18 mouse cellular contexts compared by ENCODE assay signal in genomic region chr3:51544442-51545128, GRCm38 (mm10). TPM values are rescaled to one million over a fixed set of nuclear protein-coding genes. Genes with fewer than 3 reads are reported as not detected.
A peak's percentile ranks its signal among the peaks of the same experiment; 100 is the strongest.
DNase-seq lines count a peak whose midpoint lies in the region; ATAC-seq and TF ChIP-seq lines count a peak whose summit lies in the region.
"Had no signal": no experiment of that assay in that cellular context is flagged by ENCODE, and none has a peak within 500 bp of the region (broad histone marks: within the 10 kb centered on the region; RNA-seq: fewer than 3 reads in every experiment).

No protein-coding gene starts in this region.

- peaks cover 2% of the 10 kb centered on the region for H3K36me3 ChIP-seq in forebrain, embryonic 11.5 days (ENCODE audit: control insufficient read depth, insufficient read depth, low read length)
- H3K36me3 ChIP-seq in forebrain, embryonic 10.5 days (replicated peaks), result peaks cover 83% of the 10 kb centered on the region
- peaks cover 33% of the 10 kb centered on the region for H3K36me3 ChIP-seq in hindbrain, embryonic 15.5 days
- peaks cover 33% of the 10 kb centered on the region for H3K36me3 ChIP-seq in midbrain, postnatal 0 days (ENCODE audit: insufficient read depth, low read length)
- no peaks in the 10 kb centered on the region; the same call in 1 of the 2 replicates for H3K36me3 ChIP-seq in kidney, adult 2 months (ENCODE audit: control insufficient read depth, insufficient read depth, low read length)

- DNase-seq in forebrain, embryonic 11.5 days (ENCODE audit: low spot score), result no peak
- no peak for DNase-seq in forebrain, embryonic 10.5 days (ENCODE audit: extremely low spot score, low spot score)
- peak; percentile 82 for DNase-seq in brain, embryonic 14.5 days (ENCODE audit: low read depth)
- DNase-seq in midbrain, postnatal 0 days (ENCODE audit: low spot score), result peak; percentile 37
- no peak for DNase-seq in kidney, adult 2 months
- no peak for DNase-seq in adrenal gland, adult 2 months
- no peak for DNase-seq in adrenal gland, adult 8-10 months
- DNase-seq: adrenal gland, postnatal 14 days; cerebellum, adult 2 months; kidney, adult 8-10 months; kidney, postnatal 4 days; lung, postnatal 10 days; right cerebral cortex, adult 18-20 months; thymus, adult 18-20 months had no signal

- WGBS in forebrain, embryonic 11.5 days, result 68% methylated on average over 19 of the region's 19 CpGs
- WGBS in forebrain, embryonic 10.5 days, result 90% methylated on average over 19 of the region's 19 CpGs
- 52% methylated on average over 19 of the region's 19 CpGs for WGBS in hindbrain, embryonic 15.5 days
- WGBS in midbrain, postnatal 0 days, result 68% methylated on average over 19 of the region's 19 CpGs
- WGBS in kidney, adult 2 months, result 91% methylated on average over 19 of the region's 19 CpGs

- no peaks in the 10 kb centered on the region for H3K9me3 ChIP-seq in forebrain, embryonic 11.5 days (ENCODE audit: control insufficient read depth, low read length)
- no peaks in the 10 kb centered on the region for H3K9me3 ChIP-seq in forebrain, embryonic 10.5 days
- H3K9me3 ChIP-seq in hindbrain, embryonic 15.5 days, result no peaks in the 10 kb centered on the region
- H3K9me3 ChIP-seq in midbrain, postnatal 0 days (ENCODE audit: low read length), result no peaks in the 10 kb centered on the region
- H3K9me3 ChIP-seq: embryonic facial prominence, embryonic 13.5 days; limb, embryonic 15.5 days had no signal

- H3K27me3 ChIP-seq in forebrain, embryonic 11.5 days (ENCODE audit: control insufficient read depth, insufficient read depth, low read length), result no peaks in the 10 kb centered on the region
- no peaks in the 10 kb centered on the region for H3K27me3 ChIP-seq in forebrain, embryonic 10.5 days (ENCODE audit: poor library complexity, severe bottlenecking)
- no peaks in the 10 kb centered on the region for H3K27me3 ChIP-seq in hindbrain, embryonic 15.5 days
- H3K27me3 ChIP-seq in midbrain, postnatal 0 days (ENCODE audit: insufficient read depth, low read length), result no peaks in the 10 kb centered on the region
- no peaks in the 10 kb centered on the region for H3K27me3 ChIP-seq in kidney, adult 2 months (replicated peaks; ENCODE audit: control insufficient read depth, insufficient read depth, low read length)
- H3K27me3 ChIP-seq: CH12.LX; embryonic facial prominence, embryonic 13.5 days; limb, embryonic 15.5 days had no signal

- ATAC-seq in forebrain, embryonic 11.5 days (replicated peaks; ENCODE audit: low FRiP score), result peak; percentile 77
- peak; percentile 63; the same call in 1 of the 2 replicates for ATAC-seq in hindbrain, embryonic 15.5 days (ENCODE audit: low FRiP score, low read depth)
- no peak for ATAC-seq in midbrain, postnatal 0 days (ENCODE audit: low FRiP score)

- H3K27ac ChIP-seq in forebrain, embryonic 11.5 days (ENCODE audit: low read depth, low read length), result peak overlapping the region; percentile 59; the same call in 1 of the 2 replicates
- no peak overlapping the region for H3K27ac ChIP-seq in forebrain, embryonic 10.5 days
- no peak overlapping the region; the same call in 1 of the 2 replicates for H3K27ac ChIP-seq in hindbrain, embryonic 15.5 days (replicated peaks)
- H3K27ac ChIP-seq in midbrain, postnatal 0 days (ENCODE audit: low read depth, low read length), result no peak overlapping the region
- H3K27ac ChIP-seq in kidney, adult 2 months (ENCODE audit: insufficient read depth, low read depth, low read length), result no peak overlapping the region
- H3K27ac ChIP-seq: embryonic facial prominence, embryonic 13.5 days; limb, embryonic 15.5 days had no signal

- no peak overlapping the region for H3K9ac ChIP-seq in forebrain, embryonic 11.5 days (ENCODE audit: low read length)
- H3K9ac ChIP-seq in hindbrain, embryonic 15.5 days, result no peak overlapping the region
- H3K9ac ChIP-seq in midbrain, postnatal 0 days (replicated peaks; ENCODE audit: low read length, poor library complexity, severe bottlenecking), result no peak overlapping the region
- H3K9ac ChIP-seq: embryonic facial prominence, embryonic 13.5 days; limb, embryonic 15.5 days had no signal

- H3K4me2 ChIP-seq in forebrain, embryonic 11.5 days (ENCODE audit: low read depth, low read length, severe bottlenecking), result no peak overlapping the region
- H3K4me2 ChIP-seq in hindbrain, embryonic 15.5 days, result 0 out of 2 replicates have a peak overlapping the region, but pooled peaks have one; percentile 17
- no peak overlapping the region for H3K4me2 ChIP-seq in midbrain, postnatal 0 days (ENCODE audit: low read depth, low read length, poor library complexity, severe bottlenecking)
- H3K4me2 ChIP-seq: embryonic facial prominence, embryonic 13.5 days; limb, embryonic 15.5 days had no signal

- no peak for TF ChIP-seq CTCF in brain, embryonic 14.5 days (IDR thresholded peaks at IDR 0.05; ENCODE audit: borderline replicate concordance, extremely low read depth, insufficient read depth, insufficient read length)
- TF ChIP-seq CTCF in midbrain, postnatal 0 days (IDR thresholded peaks at IDR 0.05), result no peak
- TF ChIP-seq CTCF in kidney, adult 2 months (conservative IDR thresholded peaks at IDR 0.05; ENCODE audit: insufficient read depth, insufficient read length, low read depth, low read length), result no peak

- H3K4me1 ChIP-seq in forebrain, embryonic 11.5 days (replicated peaks; ENCODE audit: control insufficient read depth, insufficient read depth, low read length), result no peaks in the 10 kb centered on the region
- no peaks in the 10 kb centered on the region; the same call in 1 of the 2 replicates for H3K4me1 ChIP-seq in forebrain, embryonic 10.5 days
- H3K4me1 ChIP-seq in hindbrain, embryonic 15.5 days (replicated peaks), result peaks cover 3% of the 10 kb centered on the region; the same call in 1 of the 2 replicates
- H3K4me1 ChIP-seq in midbrain, postnatal 0 days (ENCODE audit: insufficient read depth, low read length), result no peaks in the 10 kb centered on the region
- no peaks in the 10 kb centered on the region for H3K4me1 ChIP-seq in kidney, adult 2 months (ENCODE audit: control insufficient read depth, insufficient read depth, low read length)
- H3K4me1 ChIP-seq: limb, embryonic 15.5 days had no signal

- no peak overlapping the region for H3K4me3 ChIP-seq in forebrain, embryonic 11.5 days (ENCODE audit: low read depth, low read length)
- H3K4me3 ChIP-seq in forebrain, embryonic 10.5 days, result no peak overlapping the region
- no peak overlapping the region for H3K4me3 ChIP-seq in hindbrain, embryonic 15.5 days
- H3K4me3 ChIP-seq in midbrain, postnatal 0 days (ENCODE audit: low read depth, low read length), result no peak overlapping the region
- no peak overlapping the region for H3K4me3 ChIP-seq in kidney, adult 2 months (ENCODE audit: insufficient read depth, low read depth, low read length)
- H3K4me3 ChIP-seq: embryonic facial prominence, embryonic 13.5 days; limb, embryonic 15.5 days had no signal

- no peak for TF ChIP-seq POLR2A in brain, embryonic 14.5 days (IDR thresholded peaks at IDR 0.05; ENCODE audit: borderline replicate concordance, extremely low read depth, insufficient read depth, insufficient read length, poor library complexity, severe bottlenecking)
- TF ChIP-seq POLR2A in kidney, adult 2 months (IDR thresholded peaks at IDR 0.05; ENCODE audit: low read depth, low read length), result no peak

RNA-seq across cellular contexts. Expression of gene Setd7, which starts 16.1 kb away (rescaled TPM):
- 4.3 and 4.6 TPM in 2 replicates for polyA plus RNA-seq in forebrain, embryonic 11.5 days (2014; fragmentation: Nextera tagmentation; extraction: Ambion mirVana)
- 5.0 TPM in 2 replicates for polyA plus RNA-seq in forebrain, embryonic 10.5 days (2016; fragmentation: Nextera tagmentation; extraction: Ambion mirVana)
- 15.3 and 15.7 TPM in 2 replicates for polyA plus RNA-seq in brain, embryonic 14.5 days (2012; rRNA removed)
- 2.6 and 2.9 TPM in 2 replicates for polyA plus RNA-seq in hindbrain, embryonic 15.5 days (2015; fragmentation: Nextera tagmentation; extraction: Ambion mirVana)
- total RNA-seq in midbrain, postnatal 0 days (2014; rRNA removed), result 11.7 and 16.1 TPM in 2 replicates
- polyA plus RNA-seq in midbrain, postnatal 0 days (2015; fragmentation: Nextera tagmentation; extraction: Ambion mirVana), result 1.1 and 2.7 TPM in 2 replicates
- polyA plus RNA-seq in kidney, adult 2 months (2012; rRNA removed), result 11.8 and 14.1 TPM in 2 replicates
- total RNA-seq in adrenal gland, adult 2 months (2021), result 10 to 100 TPM; 37.2 to 53.2 TPM
- 14.2 and 17.6 TPM in 2 replicates for polyA plus RNA-seq in adrenal gland, adult 2 months (2012; rRNA removed)
- 10 to 100 TPM; 52.6 to 77.9 (median 66.4) TPM for total RNA-seq in adrenal gland, adult 8-10 months (2022)

Comparison
In these comparisons a context has a peak if more than half of its experiments do, and no peak if none do; other contexts are left out.
1. DNase-seq: peak in brain, embryonic 14.5 days (single experiment) and midbrain, postnatal 0 days (single experiment); none in forebrain, embryonic 11.5 days (single experiment), forebrain, embryonic 10.5 days (single experiment), kidney, adult 2 months (single experiment), adrenal gland, adult 2 months (single experiment) and adrenal gland, adult 8-10 months (single experiment).